Comparison of ENCODE assay signal across 13 mouse cellular contexts in the genomic region with DNA sequence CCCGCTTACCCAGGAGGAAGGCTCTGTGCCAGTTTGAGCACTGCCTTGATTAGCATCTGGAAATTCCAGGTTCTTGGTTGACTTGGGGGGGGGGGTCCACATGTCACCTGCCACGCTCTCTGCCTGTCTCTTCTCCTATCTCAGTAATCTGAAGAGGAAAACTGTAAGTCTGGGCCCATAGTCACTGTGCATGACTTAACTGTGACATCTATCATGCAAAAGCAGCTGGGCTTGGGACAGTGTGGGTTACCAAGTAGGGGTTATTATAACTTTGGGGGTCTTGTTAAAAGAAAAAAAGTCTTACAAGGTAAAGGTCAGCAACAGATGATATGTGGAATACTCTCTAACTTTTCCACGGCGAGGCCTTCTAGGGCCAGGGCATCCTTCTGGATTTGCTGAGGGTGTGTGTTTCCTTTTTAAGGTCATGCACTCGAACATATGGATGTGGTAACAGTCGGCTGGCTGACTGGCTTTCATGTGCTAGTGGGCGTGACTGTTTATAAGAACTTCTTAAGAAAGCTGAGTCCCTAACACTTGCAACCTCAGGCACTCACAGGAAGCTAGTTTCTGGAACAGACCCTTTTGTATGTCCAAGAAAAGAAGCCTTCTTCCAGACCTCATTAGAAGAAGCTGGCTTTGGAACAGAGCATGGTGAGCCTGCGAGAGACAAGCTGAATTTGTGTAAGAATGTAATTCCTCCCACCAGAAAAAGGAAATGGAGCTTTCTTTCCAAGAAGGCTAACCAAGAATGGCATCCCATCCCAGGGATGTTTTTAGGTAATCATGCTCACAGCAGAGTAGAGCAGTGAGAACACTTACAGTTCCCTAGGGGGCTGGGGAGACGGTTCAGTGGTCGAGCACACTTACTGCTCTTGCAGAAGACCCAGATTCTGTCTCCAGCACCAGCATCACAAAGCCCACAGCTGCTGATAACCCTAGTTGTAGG. TPM values are rescaled to one million over a fixed set of nuclear protein-coding genes. Genes with fewer than 3 reads are reported as not detected.
A peak's percentile ranks its signal among the peaks of the same experiment; 100 is the strongest.
DNase-seq lines count a peak whose midpoint lies in the region; ATAC-seq and TF ChIP-seq lines count a peak whose summit lies in the region.
"Had no signal": no experiment of that assay in that cellular context is flagged by ENCODE, and none has a peak within 500 bp of the region (broad histone marks: within the 10 kb centered on the region; RNA-seq: fewer than 3 reads in every experiment).

No protein-coding gene starts in this region.

- H3K27me3 ChIP-seq in intestine, postnatal 0 days (replicated peaks; ENCODE audit: control insufficient read depth, insufficient read depth, low read length) = no peaks in the 10 kb centered on the region
- H3K27me3 ChIP-seq: liver, embryonic 13.5 days; neural tube, embryonic 13.5 days; stomach, embryonic 15.5 days had no signal

- no peak overlapping the region for H3K4me2 ChIP-seq in intestine, postnatal 0 days (replicated peaks; ENCODE audit: low read depth)
- H3K4me2 ChIP-seq: liver, embryonic 13.5 days; neural tube, embryonic 13.5 days; stomach, embryonic 15.5 days had no signal

- H3K4me1 ChIP-seq in lung, adult 2 months (ENCODE audit: control insufficient read depth, insufficient read depth, low read length) = no peaks in the 10 kb centered on the region
- no peaks in the 10 kb centered on the region for H3K4me1 ChIP-seq in intestine, postnatal 0 days (replicated peaks; ENCODE audit: control insufficient read depth, insufficient read depth, low read length)
- H3K4me1 ChIP-seq: liver, embryonic 13.5 days; neural tube, embryonic 13.5 days had no signal

- DNase-seq in lung, adult 18-20 months = peak; percentile 11 to 20
- no peak for DNase-seq in lung, adult 2 months
- DNase-seq in hindlimb bud, embryonic 11.5 days (ENCODE audit: extremely low spot score, low read depth, low spot score) = peak; percentile 14
- peak; percentile 27 for DNase-seq in mesoderm, embryonic 11.5 days (ENCODE audit: low read depth, low spot score)
- DNase-seq in spleen, postnatal 14 days (ENCODE audit: low spot score in 2 of 2) = no peak
- no peak for DNase-seq in right cerebral cortex, postnatal 4 days
- DNase-seq in spleen, adult 18-20 months = no peak
- DNase-seq: adrenal gland, postnatal 10 days; heart, postnatal 14 days; liver, embryonic 13.5 days had no signal

- 42% methylated on average over 10 of the region's 10 CpGs for WGBS in lung, adult 2 months
- 49% methylated on average over 10 of the region's 10 CpGs for WGBS in intestine, postnatal 0 days

- TF ChIP-seq POLR2A in lung, adult 2 months (IDR thresholded peaks at IDR 0.05; ENCODE audit: borderline replicate concordance, extremely low read depth, low read depth, low read length) = no peak

- no peak overlapping the region for H3K9ac ChIP-seq in intestine, postnatal 0 days (ENCODE audit: low read depth, low read length)
- H3K9ac ChIP-seq: liver, embryonic 13.5 days; neural tube, embryonic 13.5 days; stomach, embryonic 15.5 days had no signal

- no peak overlapping the region for H3K27ac ChIP-seq in intestine, postnatal 0 days (ENCODE audit: low read depth, low read length)
- H3K27ac ChIP-seq: liver, embryonic 13.5 days; neural tube, embryonic 13.5 days; stomach, embryonic 15.5 days had no signal

- TF ChIP-seq CTCF in lung, adult 2 months (IDR thresholded peaks at IDR 0.05; ENCODE audit: insufficient read depth, low read length) = no peak
- no peak for TF ChIP-seq CTCF in intestine, postnatal 0 days (IDR thresholded peaks at IDR 0.05; ENCODE audit: low read depth)

- no peaks in the 10 kb centered on the region for H3K9me3 ChIP-seq in intestine, postnatal 0 days (ENCODE audit: control insufficient read depth)
- H3K9me3 ChIP-seq: liver, embryonic 13.5 days; neural tube, embryonic 13.5 days; stomach, embryonic 15.5 days had no signal

- H3K4me3 ChIP-seq in lung, adult 2 months (replicated peaks; ENCODE audit: extremely low read depth, low read depth, low read length) = no peak overlapping the region
- no peak overlapping the region for H3K4me3 ChIP-seq in intestine, postnatal 0 days (ENCODE audit: low read depth, low read length)
- H3K4me3 ChIP-seq: liver, embryonic 13.5 days; neural tube, embryonic 13.5 days; stomach, embryonic 15.5 days had no signal

- no peak for ATAC-seq in intestine, postnatal 0 days

- no peaks in the 10 kb centered on the region for H3K36me3 ChIP-seq in intestine, postnatal 0 days (ENCODE audit: control insufficient read depth, insufficient read depth)
- H3K36me3 ChIP-seq: liver, embryonic 13.5 days; neural tube, embryonic 13.5 days; stomach, embryonic 15.5 days had no signal

RNA-seq across cellular contexts. Expression of a gene that starts 53.7 kb away (rescaled TPM):
- polyA plus RNA-seq in lung, adult 2 months (2012; rRNA removed) = 17.6 and 18.7 TPM in 2 replicates
- 32.8 and 37.5 TPM in 2 replicates for polyA plus RNA-seq in intestine, postnatal 0 days (2015; fragmentation: Nextera tagmentation; extraction: Ambion mirVana)

Comparison
In these comparisons a context has a peak if more than half of its experiments do, and no peak if none do; other contexts are left out.
1. DNase-seq: peak in lung, adult 18-20 months (2 of 2), hindlimb bud, embryonic 11.5 days (single experiment) and mesoderm, embryonic 11.5 days (single experiment); none in lung, adult 2 months (single experiment), spleen, postnatal 14 days (0 of 2), right cerebral cortex, postnatal 4 days (single experiment) and spleen, adult 18-20 months (0 of 2).